Mouse (Mus musculus) adrenal gland, postnatal 4 days (tissue): ENCODE measurements around the gene Ap4m1. TPM values are rescaled to one million over a fixed set of nuclear protein-coding genes. Genes with fewer than 3 reads are reported as not detected.
"Not testable (repeated sequence)": the region's sequence is repeated elsewhere in the genome, so short reads cannot be mapped to it uniquely, and the experiment has no call there.

Experiments
- DNase-seq, 2 experiments: peaks; one replicate each; pipeline ENCODE4 v3.0.0; 2021 to 2022; ENCODE audit warnings: low spot score in 2 of 2, mixed read lengths in 2 of 2
- microRNA-seq: library from miRNA; unstranded; fragments of <30 nt; microRNA quantifications from one replicate; pipeline ENCODE4 v1.2.0, GENCODE M21; 2021
- total RNA-seq, 2 experiments: library from RNA; stranded (reverse); gene quantifications; 2 replicates each; pipeline ENCODE4 v1.2.3; 2021

Gene Ap4m1
- total RNA-seq, 2 experiments from 2014 or later: 46.0 to 47.2 TPM

DNA sequence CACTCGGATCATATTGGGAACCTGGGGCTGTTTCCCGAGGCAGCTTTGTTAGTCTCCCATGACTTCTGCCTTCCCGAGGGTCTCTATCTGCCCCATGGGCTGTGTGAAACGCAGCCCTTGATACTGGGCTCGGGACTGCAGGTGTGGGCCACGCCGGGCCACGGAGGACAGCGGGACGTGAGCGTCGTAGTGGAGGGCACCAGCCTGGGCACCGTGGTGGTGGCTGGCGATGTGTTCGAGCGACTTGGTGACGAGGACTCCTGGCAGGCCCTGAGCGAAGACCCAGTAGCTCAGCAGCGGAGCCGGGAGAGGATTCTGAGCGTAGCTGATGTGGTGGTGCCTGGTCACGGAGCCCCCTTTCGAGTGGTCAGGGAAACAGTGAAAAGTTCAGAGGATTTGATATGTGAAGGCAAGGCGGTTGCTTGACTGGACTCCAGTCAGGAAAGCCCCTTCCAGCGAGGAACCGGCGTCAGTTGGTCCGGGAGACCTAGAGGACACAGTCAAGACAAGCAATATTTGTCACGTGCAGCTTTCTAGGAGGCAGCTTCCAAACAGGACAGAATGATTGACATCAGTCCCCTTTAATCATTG lies 23.0 kb downstream of the Ap4m1 start:
- DNase-seq: no peak

DNA sequence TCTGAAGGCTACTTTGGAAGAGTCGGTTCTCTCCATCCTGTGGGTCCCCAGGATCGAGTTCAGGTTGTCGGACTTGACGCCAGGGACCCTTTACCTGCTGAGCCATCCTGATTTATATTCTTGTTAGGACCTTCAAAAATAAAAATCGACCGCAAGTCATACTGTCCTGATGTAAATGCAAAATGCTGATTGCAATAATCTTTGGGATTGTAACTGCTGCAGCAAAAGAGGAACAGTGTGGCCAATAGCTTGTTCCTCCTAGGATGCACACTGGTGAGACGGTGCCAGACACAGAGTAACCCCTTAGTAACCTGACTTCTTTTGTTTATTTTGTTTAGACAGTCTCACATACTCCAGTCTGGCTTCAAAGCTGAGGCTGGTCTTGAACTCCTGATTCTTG lies 23.7 kb downstream of the Ap4m1 start:
- no peak for DNase-seq

DNA sequence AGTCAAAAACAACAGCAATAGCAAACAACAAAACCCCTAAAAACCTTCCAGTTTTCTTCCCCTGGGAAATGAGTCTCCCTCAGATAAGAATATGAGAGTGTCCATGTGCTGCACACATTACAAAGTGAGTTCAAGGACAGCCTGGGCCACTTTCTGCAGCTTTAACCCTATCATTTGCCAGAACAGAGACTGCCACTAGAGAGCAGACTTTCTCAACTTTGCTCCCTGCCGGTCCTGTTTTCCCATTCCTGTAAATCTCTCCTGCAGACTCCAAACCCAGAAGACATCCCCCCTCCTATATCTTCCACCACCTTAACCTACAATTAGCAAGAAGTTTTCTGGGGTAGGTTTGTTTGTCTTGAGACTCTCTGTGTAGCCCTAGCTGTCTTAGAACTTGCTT lies 27.8 kb downstream of the Ap4m1 start:
- DNase-seq: no peak

DNA sequence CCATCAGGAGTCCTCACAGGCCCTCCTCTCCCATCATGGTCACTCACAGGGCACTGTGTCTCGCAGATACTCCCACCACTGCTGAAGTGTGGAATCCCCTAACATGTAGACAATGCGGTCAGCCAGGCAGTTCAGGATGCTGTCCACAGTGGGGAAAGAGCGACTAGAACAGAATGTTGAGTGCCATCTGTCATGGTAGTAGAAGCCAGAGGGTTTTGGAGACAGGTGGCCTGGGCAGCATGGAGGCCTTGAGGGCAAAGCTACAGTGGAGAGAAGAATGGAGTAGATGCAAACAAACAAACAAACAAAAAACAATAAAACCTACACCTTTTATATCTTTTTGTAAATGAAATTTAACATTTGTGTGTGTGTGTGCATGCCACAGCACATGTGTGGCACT lies 30.3 kb downstream of the Ap4m1 start:
- no peak for DNase-seq

DNA sequence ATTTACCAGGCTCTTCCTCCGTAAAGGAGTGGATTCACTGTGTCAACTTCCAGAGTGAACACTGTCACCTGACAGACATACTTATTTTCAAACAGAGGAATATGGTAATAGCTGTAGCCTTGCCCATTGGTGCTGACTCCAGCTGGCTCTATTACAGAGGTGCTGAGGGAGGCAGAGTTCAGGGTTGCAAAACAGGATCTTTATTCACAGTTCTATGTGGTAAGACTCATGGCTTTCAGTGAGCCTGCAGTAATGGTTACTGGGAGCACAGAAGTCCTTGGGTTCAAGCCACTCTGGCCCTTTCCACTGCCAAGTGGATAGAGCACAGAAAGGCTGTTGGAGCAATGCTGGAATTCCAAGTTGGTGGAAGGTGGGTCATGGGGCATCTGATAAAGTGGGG lies 35.5 kb downstream of the Ap4m1 start:
- no peak for DNase-seq

DNA sequence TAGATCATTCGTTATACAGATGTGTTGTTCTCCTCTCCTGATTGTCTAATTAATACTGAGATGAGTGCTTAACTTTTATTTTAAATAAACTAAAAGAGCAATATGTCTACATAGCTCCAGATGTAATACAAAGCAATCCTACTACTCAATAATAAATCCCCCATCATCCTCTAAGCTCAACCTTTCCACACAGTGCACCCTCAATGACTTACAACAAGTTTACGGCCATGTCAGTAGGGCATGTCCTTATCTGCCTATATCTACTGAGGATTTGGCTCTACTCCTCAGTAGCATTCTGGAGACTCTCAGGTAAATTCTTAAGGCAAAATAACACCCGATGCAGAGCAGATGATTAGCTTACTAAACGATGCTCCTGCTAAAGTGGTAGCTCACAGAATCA lies 36.1 kb downstream of the Ap4m1 start:
- no peak for DNase-seq

DNA sequence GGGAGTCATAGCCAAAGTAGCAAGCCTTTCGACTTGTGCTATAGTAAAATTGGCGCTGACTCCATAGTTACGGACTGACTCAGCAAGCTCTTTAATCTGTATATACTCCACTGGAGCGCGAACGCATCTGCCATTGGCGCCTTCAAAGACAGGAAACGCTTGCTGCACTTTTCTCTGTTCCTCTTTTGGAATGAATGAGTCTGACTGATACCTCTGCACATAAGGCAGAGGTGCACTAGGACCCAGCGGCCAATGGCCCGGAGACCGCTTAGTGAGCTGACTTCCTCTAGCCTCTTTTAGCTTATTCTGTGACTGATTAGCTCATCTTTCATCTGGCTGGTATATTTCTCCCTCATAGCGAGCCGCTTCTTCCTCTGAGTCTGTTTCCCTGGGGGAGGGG lies 44.8 kb downstream of the Ap4m1 start:
- DNase-seq: not testable (repeated sequence)

DNA sequence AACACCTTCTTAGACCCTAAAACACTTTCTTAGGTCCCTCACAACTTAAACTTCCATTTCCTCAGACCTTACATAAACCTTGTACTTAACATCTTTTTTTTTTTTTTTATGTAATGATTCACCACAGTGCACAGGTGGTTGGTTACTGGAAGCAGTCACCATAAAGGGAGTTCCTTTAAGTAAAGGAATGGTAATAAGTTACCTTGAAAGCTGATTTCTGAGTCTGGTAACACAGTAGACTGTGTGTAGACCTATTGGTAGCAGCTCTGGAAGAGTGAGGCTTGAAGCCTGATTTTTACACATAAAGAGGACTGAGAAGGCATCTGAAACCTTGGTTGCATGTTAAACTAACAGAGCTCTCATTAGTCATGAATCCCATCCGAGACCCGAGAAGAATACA lies 48.1 kb downstream of the Ap4m1 start:
- DNase-seq: no peak

DNA sequence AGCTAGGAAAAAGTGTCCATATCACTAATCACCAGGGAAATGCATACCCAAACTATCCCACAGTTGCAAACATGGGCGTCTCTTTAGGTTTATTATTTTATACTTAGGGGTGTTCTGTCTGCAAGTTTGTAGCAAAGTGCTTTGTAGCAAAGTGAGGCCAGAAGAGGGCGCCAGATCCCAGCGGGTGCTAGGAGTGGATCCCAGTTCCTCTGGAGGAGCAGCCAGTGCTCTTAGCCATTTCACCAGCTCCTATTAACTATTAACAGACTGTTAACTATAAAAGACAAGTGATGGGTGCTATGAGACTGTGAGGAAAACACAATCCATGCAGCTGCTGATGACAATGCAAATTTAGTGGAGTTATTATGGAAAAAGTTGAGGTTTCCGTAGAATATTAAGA lies 50.3 kb downstream of the Ap4m1 start:
- peak; percentile 79 to 82 for DNase-seq

DNA sequence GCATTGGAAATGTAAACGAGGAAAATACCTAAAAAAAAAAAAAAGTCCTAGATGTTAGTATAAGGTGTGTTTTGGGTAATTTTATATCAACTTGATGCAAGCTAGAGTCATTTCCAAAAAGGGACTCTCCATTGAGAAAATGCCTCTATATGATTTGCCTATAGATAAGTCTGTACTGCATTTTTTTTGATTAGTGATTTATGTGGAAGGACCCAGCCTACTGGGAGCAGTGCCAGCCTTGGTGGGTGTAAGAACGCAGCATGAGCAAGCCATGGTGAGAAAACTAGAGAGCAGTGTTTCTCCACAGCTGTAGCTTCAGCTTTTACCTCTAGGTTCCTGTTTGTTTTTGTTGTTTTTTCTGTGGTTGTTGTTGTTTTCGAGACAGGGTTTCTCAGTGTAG lies 51.5 kb downstream of the Ap4m1 start:
- DNase-seq: no peak

DNA sequence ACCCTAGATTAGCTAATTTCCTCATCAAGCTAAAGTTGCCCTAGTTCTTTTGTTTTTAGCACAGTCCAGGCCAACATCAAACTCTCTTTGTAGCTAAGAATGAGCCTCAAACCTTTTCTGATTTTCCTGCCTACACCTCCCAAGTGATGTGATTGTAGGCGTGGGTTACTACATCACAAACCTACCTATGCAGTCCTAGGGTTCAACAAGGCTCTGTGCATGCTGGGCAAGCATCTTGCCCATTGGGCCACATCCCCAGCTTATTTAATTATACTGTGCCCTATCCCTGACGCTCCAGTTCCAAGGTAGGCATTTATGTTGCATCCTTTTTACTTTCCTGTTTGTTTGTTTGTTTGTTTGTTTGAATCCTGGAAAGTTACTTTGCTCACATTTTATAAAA lies 53.9 kb downstream of the Ap4m1 start, which contains the start of gene Nxpe5:
Gene Nxpe5, plus strand, starts transcription at position 199 of the 400 bp plus-strand sequence.
- no peak for DNase-seq

DNA sequence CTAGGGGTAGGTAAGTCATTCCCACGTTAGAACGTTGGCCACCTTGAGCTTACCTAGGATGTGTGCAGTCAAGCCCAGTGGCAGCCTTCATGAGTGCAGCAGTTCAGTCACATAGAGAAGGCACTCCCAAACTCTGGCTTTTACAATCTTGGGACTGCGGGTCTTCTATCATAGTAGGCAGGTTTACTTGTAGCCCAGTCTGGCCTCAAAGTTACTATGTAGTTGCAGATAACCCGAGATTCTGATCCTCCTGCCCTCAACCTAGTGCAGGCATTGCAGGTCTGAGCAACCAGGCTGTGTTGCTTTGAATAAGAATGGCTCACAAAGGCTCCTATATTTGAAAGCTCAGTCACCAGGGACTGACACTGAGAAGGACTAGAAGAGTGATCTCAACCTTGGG lies 54.7 kb downstream of the Ap4m1 start:
- DNase-seq: no peak

DNA sequence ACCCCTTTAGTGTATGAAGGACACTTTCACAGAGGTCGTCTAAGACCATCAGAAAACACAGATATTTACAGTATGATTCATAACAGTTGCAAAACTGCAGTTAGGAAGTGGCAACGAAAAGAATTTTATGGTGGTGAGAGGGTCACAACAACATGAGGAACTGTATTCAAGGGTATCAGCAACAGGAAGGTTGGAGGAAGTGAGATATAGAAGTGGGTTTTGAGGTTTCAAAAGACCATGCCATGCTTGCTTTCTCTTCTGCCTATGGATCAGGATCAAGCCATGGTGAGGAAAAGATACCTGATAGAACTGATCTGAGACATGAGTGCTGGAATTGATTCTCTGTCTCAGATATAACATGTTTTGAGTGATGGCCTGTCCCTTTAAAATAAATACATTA lies 55.6 kb downstream of the Ap4m1 start:
- DNase-seq: no peak

DNA sequence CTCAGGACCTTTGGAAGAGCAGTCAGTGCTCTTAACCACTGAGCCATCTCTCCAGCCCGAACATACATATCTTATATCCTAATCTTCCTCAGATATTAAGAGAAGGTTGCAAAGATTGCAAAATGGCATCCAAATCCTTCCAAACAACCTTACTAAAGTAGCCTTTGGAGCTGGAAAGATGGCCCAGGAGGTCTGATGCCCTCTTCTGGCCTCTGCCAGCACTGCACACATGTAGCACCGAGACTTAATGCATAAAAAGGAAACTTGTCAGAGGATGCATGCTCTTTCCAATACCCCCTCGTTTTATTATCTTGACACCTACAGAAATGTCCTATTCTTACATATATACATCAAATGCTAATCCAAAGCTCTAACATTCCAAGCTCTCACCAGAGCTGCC lies 56.2 kb downstream of the Ap4m1 start:
- DNase-seq: no peak

DNA sequence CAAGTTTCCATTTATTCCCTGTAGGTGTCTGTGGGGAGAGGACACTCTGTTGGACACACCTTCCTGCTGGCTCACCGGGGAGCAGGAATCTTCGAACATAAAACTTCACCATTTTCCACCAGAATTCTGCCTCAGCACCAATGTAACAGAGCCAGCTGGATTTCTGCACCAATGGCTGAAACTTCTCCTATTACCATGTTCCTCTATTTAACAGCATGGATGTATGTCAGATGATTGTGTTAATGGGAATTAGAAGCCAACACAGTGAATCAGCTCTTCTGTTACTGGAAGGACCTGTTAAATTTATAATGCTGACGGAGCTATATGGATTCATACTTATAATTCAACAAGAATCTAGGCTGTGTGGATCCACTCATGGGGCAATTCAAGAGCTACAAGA lies 57.7 kb downstream of the Ap4m1 start:
- DNase-seq: no peak

Small RNA genes within 50 kb of the gene (microRNA-seq; reads per million reads assigned to microRNA genes)
- gene Mir106b (2,095 reads per million, percentile 84 among the genes with 10 or more reads in this experiment), gene Mir25 (715 reads per million, percentile 72 among the genes with 10 or more reads in this experiment), gene Mir93 (2,848 reads per million, percentile 87 among the genes with 10 or more reads in this experiment)

Other genes with a start within 250 kb of the Ap4m1 start
- 1 to 10 TPM; 2.3 to 2.4 TPM for gene Gjc3, start 208.9 kb upstream of the Ap4m1 start, total RNA-seq
- gene Azgp1, start 190.5 kb upstream of the Ap4m1 start, total RNA-seq: 10 to 100 TPM in 1 of 2 experiments, 1 to 10 TPM in 1; 1.1 to 55.2 TPM
- not detected for gene Smok3a, start 150.7 kb upstream of the Ap4m1 start, total RNA-seq
- gene Smok3b, start 150.6 kb upstream of the Ap4m1 start, total RNA-seq: not detected
- not detected for gene Smok3c, start 118.8 kb upstream of the Ap4m1 start, total RNA-seq
- 10 to 100 TPM; 49.4 to 53.5 TPM for gene Zkscan1, start 86.9 kb upstream of the Ap4m1 start, total RNA-seq
- gene Zscan21, start 55.1 kb upstream of the Ap4m1 start, total RNA-seq: 10 to 100 TPM; 26.2 to 26.6 TPM
- gene Zfp113, start 16.3 kb upstream of the Ap4m1 start, total RNA-seq: 10 to 100 TPM; 19.5 to 21.6 TPM
- gene Cops6, start 10.9 kb upstream of the Ap4m1 start, total RNA-seq: 100 to 1,000 TPM; 145 to 147 TPM
- gene Mcm7, start 420 bp downstream of the Ap4m1 start, total RNA-seq: 100 to 1,000 TPM; 102 to 116 TPM
- 10 to 100 TPM; 35.6 to 39.2 TPM for gene Taf6, start 15.4 kb downstream of the Ap4m1 start, total RNA-seq
- 10 to 100 TPM; 29.9 to 31.1 TPM for gene Cnpy4, start 15.5 kb downstream of the Ap4m1 start, total RNA-seq
- 10 to 100 TPM in 1 of 2 experiments, 1 to 10 TPM in 1; 9.9 to 10.2 TPM for gene Mblac1, start 22.3 kb downstream of the Ap4m1 start, total RNA-seq
- gene Nxpe5, start 53.9 kb downstream of the Ap4m1 start, total RNA-seq: under 1 TPM; 0.70 to 0.85 TPM
- 10 to 100 TPM; 65.5 to 69.9 TPM for gene Lamtor4, start 83.5 kb downstream of the Ap4m1 start, total RNA-seq
- gene BC037034, start 92.0 kb downstream of the Ap4m1 start, total RNA-seq: 10 to 100 TPM; 27.3 to 28.1 TPM
- gene Gal3st4, start 100.8 kb downstream of the Ap4m1 start, total RNA-seq: under 1 TPM; 0.54 to 0.64 TPM
- gene Gm43720, start 108.0 kb downstream of the Ap4m1 start, total RNA-seq: not detected
- gene Gpc2, start 108.0 kb downstream of the Ap4m1 start, total RNA-seq: 1 to 10 TPM; 3.5 to 6.7 TPM
- 1 to 10 TPM in 1 of 2 experiments, under 1 TPM in 1; 0.53 to 1.5 TPM for gene Stag3, start 108.2 kb downstream of the Ap4m1 start, total RNA-seq
- gene Pvrig, start 170.0 kb downstream of the Ap4m1 start, total RNA-seq: under 1 TPM in 1 of 2 experiments, not detected in 1; 0.28 TPM